Mouse (Mus musculus) heart, postnatal 10 days (tissue): Measurements from ENCODE around the gene Rhox13. TPM values are rescaled to one million over a fixed set of nuclear protein-coding genes. Genes with fewer than 3 reads are reported as not detected.

Experiments
- DNase-seq, 2 experiments: peaks; one replicate each; pipeline ENCODE4 v3.0.0; 2021
- intact Hi-C: fragments of 180-260 bp; cut with DNase I; formaldehyde crosslinking; loops from one replicate; pipeline ENCODE4 v1.15.1; 2025
- total RNA-seq, 2 experiments: library from RNA; stranded (reverse); gene quantifications; 2 replicates each; pipeline ENCODE4 v1.2.3; 2021

Gene Rhox13
- total RNA-seq = not detected

GRCm38 (mm10) chrX:38120982-38121381 is at the start of gene Rhox13:
Gene Rhox13, plus strand, starts transcription at chrX:38121219.
- DNase-seq = no peak
- intact Hi-C loops = no loop called here

GRCm38 (mm10) chrX:38084226-38084625 is 36.8 kb upstream of the Rhox13 start:
- peak; percentile 25 to 50 for DNase-seq
- intact Hi-C loops = loop anchor here (5.0 to 10.0 kb wide), 2 partner anchors 93 to 351 kb away; no protein-coding TSS in a partner anchor

- intact Hi-C loops = loop anchor here (10.0 kb wide), 1 partner anchor 350 kb away; no protein-coding TSS in a partner anchor
Measured at GRCm38 (mm10) chrX:38085041-38085440, 36.0 kb upstream of the Rhox13 start, which contains the start of gene Rhox11. Gene Rhox11, minus strand, starts transcription at chrX:38085141.

GRCm38 (mm10) chrX:38110807-38111206 is 10.2 kb upstream of the Rhox13 start, which contains the start of gene Rhox12:
Gene Rhox12, minus strand, starts transcription at chrX:38110907.
- DNase-seq = no peak
- intact Hi-C loops = no loop called here

More at GRCm38 (mm10) chrX:38085041-38085440, 36.0 kb upstream of the Rhox13 start, which contains the start of gene Rhox11:
- no peak for DNase-seq

- no peak for DNase-seq
- intact Hi-C loops = no loop called here
Measured at GRCm38 (mm10) chrX:38121478-38121877, 459 bp downstream of the Rhox13 start.

- intact Hi-C loops = no loop called here
- no peak for DNase-seq
Measured at GRCm38 (mm10) chrX:38159097-38159496, 38.1 kb downstream of the Rhox13 start.

- DNase-seq = no peak
- intact Hi-C loops = no loop called here
Measured at GRCm38 (mm10) chrX:38165315-38165714, 44.3 kb downstream of the Rhox13 start.

- DNase-seq = no peak
- intact Hi-C loops = no loop called here
Measured at GRCm38 (mm10) chrX:38166064-38166463, 45.0 kb downstream of the Rhox13 start.

GRCm38 (mm10) chrX:38166592-38166991 is 45.6 kb downstream of the Rhox13 start:
- no peak for DNase-seq
- intact Hi-C loops = no loop called here

Other genes starting within 250 kb of the Rhox13 start
- gene Rhox8, start 242.3 kb upstream of the Rhox13 start, total RNA-seq = not detected
- gene Rhox7b, start 224.0 kb upstream of the Rhox13 start, total RNA-seq = not detected
- gene Rhox9, start 219.4 kb upstream of the Rhox13 start, total RNA-seq = not detected
- gene Btg1-ps1, start 102.4 kb upstream of the Rhox13 start, total RNA-seq = not detected
- not detected for gene Btg1-ps2, start 78.1 kb upstream of the Rhox13 start, total RNA-seq
- gene Rhox10, start 54.7 kb upstream of the Rhox13 start, total RNA-seq = not detected
- gene Rhox11, start 36.1 kb upstream of the Rhox13 start, total RNA-seq = not detected
- not detected for gene Rhox12, start 10.3 kb upstream of the Rhox13 start, total RNA-seq
- gene Zbtb33, start 68.6 kb downstream of the Rhox13 start, total RNA-seq = 10 to 100 TPM; 13.7 to 14.8 TPM
- 10 to 100 TPM; 19.7 to 30.7 TPM for gene Tmem255a, start 131.2 kb downstream of the Rhox13 start, total RNA-seq
- under 1 TPM in 1 of 2 experiments, not detected in 1; 0.07 TPM for gene Atp1b4, start 195.0 kb downstream of the Rhox13 start, total RNA-seq